Mouse (Mus musculus) T-cell, adult 2 months (primary cell): ENCODE measurements around the gene Mark1.

Experiments used
- DNase-seq: peaks from one replicate; pipeline ENCODE4 v3.0.0; 2022; ENCODE audit warnings: low spot score

Gene Mark1

GRCm38 (mm10) chr1:184886160-184886559 is 113.2 kb downstream of the Mark1 start:
- no peak for DNase-seq

GRCm38 (mm10) chr1:184882281-184883268 is 116.8 kb downstream of the Mark1 start, which contains the start of gene C130074G19Rik:
C130074G19Rik (minus strand) TSS chr1:184883218.
- no peak for DNase-seq

GRCm38 (mm10) chr1:184881861-184882260 is 117.5 kb downstream of the Mark1 start:
- DNase-seq, result no peak

- no peak for DNase-seq
Observed at GRCm38 (mm10) chr1:184881211-184881610, 118.2 kb downstream of the Mark1 start.

GRCm38 (mm10) chr1:184878860-184879259 is 120.5 kb downstream of the Mark1 start:
- DNase-seq, result no peak

- no peak for DNase-seq
Observed at GRCm38 (mm10) chr1:184877306-184877705, 122.1 kb downstream of the Mark1 start.

- no peak for DNase-seq
Observed at GRCm38 (mm10) chr1:184873910-184874309, 125.5 kb downstream of the Mark1 start.

GRCm38 (mm10) chr1:184872069-184872819 is 127.1 kb downstream of the Mark1 start:
- no peak for DNase-seq

- no peak for DNase-seq
Observed at GRCm38 (mm10) chr1:184871506-184871905, 127.9 kb downstream of the Mark1 start.

- DNase-seq, result no peak
Observed at GRCm38 (mm10) chr1:184870646-184871385, 128.6 kb downstream of the Mark1 start.

- no peak for DNase-seq
Observed at GRCm38 (mm10) chr1:184869939-184870565, 129.3 kb downstream of the Mark1 start.

GRCm38 (mm10) chr1:184867640-184868120 is 131.7 kb downstream of the Mark1 start:
- no peak for DNase-seq

GRCm38 (mm10) chr1:184864381-184864801 is 135.0 kb downstream of the Mark1 start:
- no peak for DNase-seq

- no peak for DNase-seq
Observed at GRCm38 (mm10) chr1:184862636-184863035, 136.7 kb downstream of the Mark1 start.

GRCm38 (mm10) chr1:184861551-184861950 is 137.8 kb downstream of the Mark1 start:
- no peak for DNase-seq

- no peak for DNase-seq
Observed at GRCm38 (mm10) chr1:184860276-184860675, 139.1 kb downstream of the Mark1 start.

- DNase-seq, result no peak
Observed at GRCm38 (mm10) chr1:184858253-184858652, 141.1 kb downstream of the Mark1 start.

GRCm38 (mm10) chr1:184857216-184857615 is 142.2 kb downstream of the Mark1 start:
- no peak for DNase-seq

GRCm38 (mm10) chr1:184853922-184854321 is 145.4 kb downstream of the Mark1 start:
- peak; percentile 33 for DNase-seq

- peak; percentile 58 for DNase-seq
Observed at GRCm38 (mm10) chr1:184853339-184853738, 146.0 kb downstream of the Mark1 start.
